Mouse (Mus musculus) embryonic fibroblast, embryonic 13.5 days (primary cell): Measurements from ENCODE around the gene Abcb8. TPM values are rescaled to one million over a fixed set of nuclear protein-coding genes. Genes with fewer than 3 reads are reported as not detected.

Source experiments
- H3K27ac ChIP-seq: 2 replicates; pipeline ENCODE4 v1.5.1; 2012; ENCODE audit warnings: low read length, control low read depth, inconsistent platforms; ENCODE audit not compliant: insufficient read depth
- H3K4me1 ChIP-seq: 2 replicates; pipeline ENCODE4 v1.6.1; 2011; ENCODE audit warnings: low read length; ENCODE audit not compliant: control insufficient read depth, insufficient read depth
- H3K4me3 ChIP-seq: 2 replicates; pipeline ENCODE4 v1.5.1; 2011; ENCODE audit warnings: mild to moderate bottlenecking, control low read depth, low read length; ENCODE audit not compliant: insufficient read depth
- CTCF ChIP-seq: IDR thresholded peaks from 2 replicates; pipeline ENCODE4 v1.5.1; 2011; ENCODE audit warnings: mild to moderate bottlenecking, control low read depth, low read length, moderate library complexity, borderline replicate concordance; ENCODE audit not compliant: insufficient read depth
- POLR2A ChIP-seq: IDR thresholded peaks from 2 replicates; pipeline ENCODE4 v1.6.1; 2011; ENCODE audit warnings: low read depth, mild to moderate bottlenecking, control low read depth, low read length, moderate library complexity
- polyA plus RNA-seq: library from polyadenylated mRNA; stranded (reverse); fragments of >200 nt; gene quantifications from 2 replicates; pipeline ENCODE4 v1.2.4, GENCODE M21; 2011; ENCODE audit warnings: low read depth; ENCODE audit not compliant: missing spikeins, insufficient read length

The Abcb8 gene
- polyA plus RNA-seq, 1 experiment, result 10.6 TPM

DNA sequence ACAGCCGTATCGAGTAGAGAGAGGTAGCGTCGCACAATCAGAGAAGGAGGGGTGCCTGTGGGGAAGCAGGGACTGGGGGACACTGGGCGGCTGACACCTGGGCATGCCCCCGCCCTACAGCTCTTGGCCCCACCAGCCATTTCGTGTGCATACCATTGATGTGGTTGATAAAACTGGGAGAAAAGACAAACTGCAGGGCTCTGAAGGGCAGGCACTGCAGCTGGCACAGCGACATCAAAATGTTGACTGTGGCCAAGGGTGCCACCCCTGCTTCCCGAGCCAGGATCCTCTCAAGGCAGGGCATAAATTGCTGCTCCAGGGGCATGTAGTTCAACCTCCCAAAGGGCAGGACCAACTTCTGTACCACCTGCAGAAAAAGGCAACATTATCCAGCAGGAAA lies 48.6 kb downstream of the Abcb8 start:
- Histone ChIP-seq H3K4me1 (peaks cover 4% of the 10 kb centered on the region; the same call in 1 of the 2 replicates), H3K4me3 (no peak overlapping the region)
- TF ChIP-seq CTCF (no peak), POLR2A (no peak; the same call in 1 of the 2 replicates)

GRCm38 (mm10) chr5:24443204-24443603 lies 49.7 kb downstream of the Abcb8 start:
- TF ChIP-seq CTCF (no peak), POLR2A (no peak; the same call in 1 of the 2 replicates)
- H3K4me3 ChIP-seq, result no peak overlapping the region

More for the DNA sequence above, 48.6 kb downstream of the Abcb8 start:
- H3K27ac ChIP-seq, result no peak overlapping the region

DNA sequence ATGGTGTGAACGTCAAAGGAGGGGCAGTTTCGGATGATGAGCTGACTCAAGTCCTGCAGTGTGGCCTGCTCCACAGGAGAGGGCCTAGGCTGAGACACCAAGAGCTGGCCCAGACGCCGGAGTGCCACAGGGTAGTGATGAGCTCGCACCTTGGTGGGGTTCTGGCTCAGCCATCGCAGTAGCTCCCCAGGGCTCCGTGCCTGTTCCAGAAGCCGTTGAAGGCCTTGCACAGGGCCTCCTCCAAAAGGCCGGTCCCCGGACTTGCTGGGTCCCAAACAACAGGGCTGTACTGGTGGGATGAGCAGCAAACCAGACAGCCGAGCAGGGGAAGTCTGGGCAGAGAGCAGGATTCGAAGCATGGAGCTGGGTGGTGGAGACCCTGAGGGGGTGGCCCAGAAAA lies 50.5 kb downstream of the Abcb8 start:
- peak overlapping the region; percentile 75 for H3K4me3 ChIP-seq
- TF ChIP-seq POLR2A, result peak; percentile 19; the same call in 1 of the 2 replicates
- no peak for TF ChIP-seq CTCF
- no peak overlapping the region for H3K27ac ChIP-seq
- H3K4me1 ChIP-seq, result peaks cover 4% of the 10 kb centered on the region; the same call in 1 of the 2 replicates

More at GRCm38 (mm10) chr5:24443204-24443603, 49.7 kb downstream of the Abcb8 start:
- Histone ChIP-seq H3K27ac (no peak overlapping the region), H3K4me1 (peaks cover 4% of the 10 kb centered on the region; the same call in 1 of the 2 replicates)

DNA sequence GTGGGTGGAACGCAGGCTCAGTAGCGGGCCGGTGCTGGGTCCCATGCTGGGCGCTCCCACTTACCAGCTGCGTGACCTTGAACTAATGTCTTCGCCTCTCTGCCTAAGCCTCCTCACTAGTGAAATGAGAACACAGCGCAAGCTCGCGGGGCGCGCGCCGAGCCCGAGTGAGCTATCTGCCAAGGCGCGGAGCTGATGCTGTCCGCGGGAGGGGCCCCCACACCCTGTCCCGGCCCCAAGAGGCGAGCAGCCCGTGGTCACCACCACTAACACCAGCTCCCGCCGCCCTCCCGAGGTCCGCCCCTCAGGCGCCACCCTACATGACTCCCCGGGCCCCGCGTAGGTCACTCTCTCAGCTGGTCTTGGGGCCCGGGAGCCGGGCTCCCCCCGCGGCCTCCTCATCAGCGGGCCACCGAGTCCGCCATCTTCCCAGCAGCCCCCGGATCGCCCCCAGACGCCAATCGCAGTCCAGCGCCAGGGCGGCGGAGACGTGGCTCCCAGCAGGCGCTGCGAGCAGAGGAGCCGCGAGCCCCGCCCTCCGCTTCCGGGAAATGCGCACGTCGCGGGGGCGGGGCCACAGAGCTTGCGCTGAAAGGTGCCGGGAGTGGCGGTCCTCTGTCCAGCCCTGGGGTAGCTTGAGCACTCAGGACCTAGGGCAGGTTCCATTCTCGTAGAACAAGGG lies 51.4 kb downstream of the Abcb8 start, which contains the start of gene Fastk:
Fastk (minus strand) TSS at position 542 of the 682 bp plus-strand sequence.
- H3K27ac ChIP-seq, result peak within 1 kb of the TSS; percentile 55
- peak within 1 kb of the TSS; percentile 75 for H3K4me3 ChIP-seq
- H3K4me1 ChIP-seq, result peaks cover 4% of the 10 kb centered on the region; the same call in 1 of the 2 replicates
- no peak; the same call in none of the 2 replicates for TF ChIP-seq POLR2A
- no peak for TF ChIP-seq CTCF

DNA sequence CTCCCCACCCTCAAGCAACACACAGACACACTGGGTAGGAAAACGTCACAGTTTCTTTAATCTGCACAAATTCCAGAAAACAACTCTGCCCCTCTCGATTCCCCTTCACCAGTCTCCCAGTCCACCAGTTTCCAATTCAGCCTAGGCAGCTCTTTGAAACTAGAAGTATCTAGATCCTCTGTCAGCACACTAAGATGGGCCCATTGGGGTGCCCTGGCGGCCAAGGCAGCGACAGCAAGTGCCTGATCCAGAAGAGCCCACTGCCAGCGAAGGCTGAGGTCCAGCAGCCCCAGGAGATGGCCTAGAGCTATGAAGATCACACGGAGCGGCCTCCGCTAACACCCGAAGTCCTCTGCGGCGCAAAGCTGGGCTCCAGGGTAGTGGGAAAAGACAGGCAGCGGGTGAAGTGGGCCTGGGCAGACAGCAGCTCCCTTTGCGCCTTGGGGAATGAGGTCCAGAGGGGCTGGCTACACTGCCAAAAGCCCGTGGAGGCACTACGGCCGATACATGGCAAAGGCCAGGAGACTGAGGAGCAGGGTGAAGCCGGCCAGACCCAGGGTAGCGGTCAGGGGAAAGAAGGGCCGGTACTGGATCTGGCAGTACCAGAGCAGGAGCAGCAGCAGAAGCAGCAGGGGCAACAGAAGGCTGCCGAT lies 52.1 kb downstream of the Abcb8 start:
- Histone ChIP-seq H3K4me3 (peak overlapping the region; percentile 40), H3K4me1 (peaks cover 4% of the 10 kb centered on the region; the same call in 1 of the 2 replicates), H3K27ac (peak overlapping the region; percentile 28; the same call in 1 of the 2 replicates)
- no peak for TF ChIP-seq POLR2A

DNA sequence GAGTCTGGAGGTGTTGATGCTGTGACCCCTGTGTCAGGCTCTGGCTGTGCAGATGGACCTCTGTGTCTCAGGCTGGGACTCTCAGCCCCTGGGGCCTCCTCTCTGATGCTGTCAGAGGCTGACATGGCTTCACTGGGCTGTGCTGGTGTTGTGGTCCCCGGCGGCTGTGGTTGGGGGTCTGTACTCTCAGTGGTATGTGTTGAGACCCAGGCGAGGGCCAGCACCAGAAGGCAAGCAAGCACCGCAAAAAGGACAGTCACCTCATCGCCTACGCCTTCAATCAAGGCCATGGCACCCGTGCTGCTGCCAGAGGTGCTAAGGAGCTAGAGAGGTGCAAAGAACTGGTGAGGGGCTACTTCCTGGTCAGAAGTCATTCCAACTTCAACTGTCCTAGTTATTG lies 53.2 kb downstream of the Abcb8 start:
- TF ChIP-seq CTCF (no peak), POLR2A (no peak)
- H3K4me1 ChIP-seq, result peaks cover 4% of the 10 kb centered on the region; the same call in 1 of the 2 replicates
- no peak overlapping the region for H3K4me3 ChIP-seq
- no peak overlapping the region for H3K27ac ChIP-seq

- Histone ChIP-seq H3K27ac (no peak within 1 kb of the TSS), H3K4me3 (peak within 1 kb of the TSS; percentile 43), H3K4me1 (peaks cover 4% of the 10 kb centered on the region; the same call in 1 of the 2 replicates)
- TF ChIP-seq POLR2A (peak; percentile 22; the same call in 1 of the 2 replicates), CTCF (no peak)
Observed at GRCm38 (mm10) chr5:24447624-24448298, 54.3 kb downstream of the Abcb8 start, which contains the start of gene Tmub1. Gene Tmub1 (minus strand): TSS chr5:24447854.

GRCm38 (mm10) chr5:24451264-24452029 lies 58.0 kb downstream of the Abcb8 start:
- peaks cover 11% of the 10 kb centered on the region for H3K4me1 ChIP-seq
- peak overlapping the region; percentile 35 for H3K4me3 ChIP-seq
- peak overlapping the region; percentile 48 for H3K27ac ChIP-seq
- TF ChIP-seq CTCF, result no peak
- peak; percentile 83 for TF ChIP-seq POLR2A

DNA sequence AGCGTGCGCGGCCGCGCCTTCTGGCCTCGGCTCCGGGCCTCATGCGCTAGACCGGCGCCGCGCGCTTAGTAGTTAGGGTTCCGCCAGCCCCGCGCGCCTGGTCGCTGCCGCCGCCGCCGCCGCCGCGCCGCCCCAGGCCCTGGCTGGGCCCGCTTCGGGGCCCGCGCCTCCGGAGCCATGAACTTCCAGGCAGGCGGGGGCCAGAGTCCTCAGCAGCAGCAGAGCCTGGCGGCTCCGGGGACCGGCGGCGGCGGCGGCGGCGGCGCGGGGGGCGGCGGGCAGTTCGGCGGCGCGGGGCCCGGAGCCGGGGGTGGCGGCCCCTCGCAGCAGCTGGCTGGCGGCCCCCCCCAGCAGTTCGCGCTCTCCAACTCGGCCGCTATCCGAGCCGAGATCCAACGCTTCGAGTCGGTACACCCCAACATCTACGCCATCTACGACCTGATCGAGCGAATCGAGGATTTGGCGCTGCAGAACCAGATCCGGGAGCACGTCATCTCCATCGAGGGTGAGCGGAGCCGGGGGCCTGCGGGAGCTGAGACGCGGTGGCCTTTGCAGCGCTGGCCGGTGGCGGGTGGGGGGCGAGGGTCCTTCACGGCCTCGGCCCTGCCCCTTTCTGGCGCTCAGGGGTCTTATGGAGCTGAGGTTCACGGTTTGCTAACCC lies 58.7 kb downstream of the Abcb8 start, which contains the start of gene Agap3:
Agap3 (plus strand) TSS at position 148 of the 661 bp plus-strand sequence.
- Histone ChIP-seq H3K27ac (peak within 1 kb of the TSS; percentile 48), H3K4me1 (peaks cover 11% of the 10 kb centered on the region), H3K4me3 (peak within 1 kb of the TSS; percentile 62)
- no peak for TF ChIP-seq CTCF
